Comparison of ENCODE assay signal across 8 mouse cellular contexts in the genomic region with DNA sequence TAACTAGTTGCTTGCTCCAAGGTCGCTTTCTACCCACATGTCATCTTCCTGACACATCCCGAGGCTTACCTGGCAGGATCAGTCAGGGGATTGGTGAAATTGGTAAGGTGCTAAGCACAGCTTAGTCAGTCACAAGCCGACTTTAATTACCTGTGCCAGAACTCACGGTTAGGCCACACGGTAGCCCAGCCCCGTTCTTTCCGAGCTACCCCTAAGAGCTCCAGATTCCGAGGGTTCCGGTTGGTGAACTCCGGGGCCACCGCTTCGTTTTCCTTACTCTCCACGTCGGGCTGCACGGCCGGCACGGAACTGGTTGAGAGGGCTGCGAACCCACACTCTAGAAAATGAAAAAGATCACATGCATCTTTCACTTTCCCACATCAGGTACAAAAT. TPM values are rescaled to one million over a fixed set of nuclear protein-coding genes. Genes with fewer than 3 reads are reported as not detected.
A peak's percentile ranks its signal among the peaks of the same experiment; 100 is the strongest.
DNase-seq lines count a peak whose midpoint lies in the region; ATAC-seq lines count a peak whose summit lies in the region.

Gene Tcp1, plus strand, starts transcription at position 214 of the 393 bp plus-strand sequence.

- H3K27ac ChIP-seq in midbrain, embryonic 10.5 days (replicated peaks): peak within 1 kb of the TSS; percentile 99

- whole genome bisulfite sequencing in midbrain, embryonic 10.5 days: 2% methylated on average over 18 of the region's 18 CpGs

- H3K36me3 ChIP-seq in midbrain, embryonic 10.5 days: peaks cover 73% of the 10 kb centered on the region

- no peak; the same call in 1 of the 2 replicates for ATAC-seq in cerebellum, adult (ENCODE audit: insufficient number of reproducible peaks, low FRiP score, low TSS enrichment)

- H3K9me3 ChIP-seq in midbrain, embryonic 10.5 days (replicated peaks): no peaks in the 10 kb centered on the region

- H3K27me3 ChIP-seq in midbrain, embryonic 10.5 days (ENCODE audit: low read depth, poor library complexity, severe bottlenecking): no peaks in the 10 kb centered on the region

- peak within 1 kb of the TSS; percentile 96 for H3K4me3 ChIP-seq in midbrain, embryonic 10.5 days

- peaks cover 18% of the 10 kb centered on the region for H3K4me1 ChIP-seq in midbrain, embryonic 10.5 days

- peak; percentile 47 to 49 for DNase-seq in cerebellum, postnatal 14 days
- DNase-seq in A20 (ENCODE audit: low read depth, low spot score): peak; percentile 55
- DNase-seq in embryo, embryonic 10.5 days (ENCODE audit: low spot score): peak; percentile 33
- DNase-seq in heart, adult 8-10 months (ENCODE audit: low spot score): no peak
- peak; percentile 25 to 54 for DNase-seq in kidney, postnatal 36 days
- DNase-seq in midbrain, embryonic 10.5 days (ENCODE audit: low spot score): no peak
- DNase-seq in right cerebral cortex, adult 18-20 months: no peak

RNA-seq across cellular contexts. Expression of gene Tcp1, which starts in this region (rescaled TPM):
- 100 to 1,000 TPM; 173 to 191 (median 185) TPM for total RNA-seq in heart, adult 8-10 months (2022)
- 468 and 517 TPM in 2 replicates for polyA plus RNA-seq in midbrain, embryonic 10.5 days (2016; fragmentation: Nextera tagmentation; extraction: Ambion mirVana)

Comparison
In these comparisons a context has a peak if more than half of its experiments do, and no peak if none do; other contexts are left out.
1. DNase-seq: peak in cerebellum, postnatal 14 days (2 of 2), A20 (single experiment), embryo, embryonic 10.5 days (single experiment) and kidney, postnatal 36 days (2 of 2); none in heart, adult 8-10 months (single experiment), midbrain, embryonic 10.5 days (single experiment) and right cerebral cortex, adult 18-20 months (single experiment).